Mouse (Mus musculus) urinary bladder, postnatal 14 days (tissue): ENCODE results near the gene Dazap1.
"Not testable (repeated sequence)": the region's sequence is repeated elsewhere in the genome, so short reads cannot be mapped to it uniquely, and the experiment has no call there.

Experiments used
- DNase-seq: peaks from one replicate; pipeline ENCODE4 v3.0.0; 2021; ENCODE audit warnings: low spot score

Dazap1 gene

DNA sequence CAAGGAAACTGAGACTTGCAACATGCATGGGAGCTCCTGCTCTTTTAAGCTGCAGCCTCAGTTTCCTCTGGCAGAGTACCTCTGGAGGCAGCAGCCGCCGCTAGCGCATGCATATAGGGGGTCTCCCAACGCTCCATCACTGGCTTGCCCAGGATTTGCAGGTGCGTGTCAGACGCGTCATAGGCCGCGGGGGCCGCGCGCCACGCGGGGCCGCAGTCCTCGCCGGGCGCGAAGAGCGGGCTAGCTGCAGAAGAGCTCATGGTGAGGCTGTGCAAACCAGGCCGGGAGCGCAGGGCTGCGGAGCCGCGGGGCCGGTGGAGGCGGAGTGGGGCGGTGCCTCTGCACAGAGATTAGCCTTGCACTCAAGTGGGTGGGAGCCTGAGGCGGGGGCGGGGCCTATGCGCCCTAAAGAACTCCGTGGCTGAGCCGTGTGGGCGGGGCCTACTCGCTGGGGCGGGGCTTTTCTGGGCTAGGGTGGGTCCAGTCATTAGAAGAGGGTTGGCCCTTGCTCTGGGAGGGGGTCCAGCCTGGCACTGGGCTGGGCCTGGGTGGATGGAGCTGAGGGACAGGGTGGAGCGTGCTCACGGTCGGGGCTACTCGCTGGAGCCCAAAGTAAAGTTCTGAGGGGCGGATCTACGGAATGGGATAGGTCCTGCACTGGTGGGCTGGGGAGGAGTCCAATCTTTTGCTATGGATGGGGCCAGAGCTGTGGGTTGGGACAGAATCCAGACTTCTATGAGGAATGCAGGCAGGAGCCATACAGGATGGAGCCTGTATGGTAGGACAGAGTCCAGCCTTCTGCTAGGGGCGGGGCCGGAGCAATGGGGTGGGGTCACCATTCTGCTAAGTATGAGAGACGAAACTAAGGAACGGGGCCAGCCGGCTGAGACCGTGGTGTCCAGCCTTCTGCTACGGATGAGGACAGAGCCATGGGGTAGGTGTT lies at the start of gene Dazap1, which contains the start of gene Gamt:
TSS of gene Dazap1 (plus strand) at position 845 of the 943 bp plus-strand sequence.
TSS of gene Gamt (minus strand) at position 371 of the 943 bp plus-strand sequence.
- peak; percentile 99 for DNase-seq

DNA sequence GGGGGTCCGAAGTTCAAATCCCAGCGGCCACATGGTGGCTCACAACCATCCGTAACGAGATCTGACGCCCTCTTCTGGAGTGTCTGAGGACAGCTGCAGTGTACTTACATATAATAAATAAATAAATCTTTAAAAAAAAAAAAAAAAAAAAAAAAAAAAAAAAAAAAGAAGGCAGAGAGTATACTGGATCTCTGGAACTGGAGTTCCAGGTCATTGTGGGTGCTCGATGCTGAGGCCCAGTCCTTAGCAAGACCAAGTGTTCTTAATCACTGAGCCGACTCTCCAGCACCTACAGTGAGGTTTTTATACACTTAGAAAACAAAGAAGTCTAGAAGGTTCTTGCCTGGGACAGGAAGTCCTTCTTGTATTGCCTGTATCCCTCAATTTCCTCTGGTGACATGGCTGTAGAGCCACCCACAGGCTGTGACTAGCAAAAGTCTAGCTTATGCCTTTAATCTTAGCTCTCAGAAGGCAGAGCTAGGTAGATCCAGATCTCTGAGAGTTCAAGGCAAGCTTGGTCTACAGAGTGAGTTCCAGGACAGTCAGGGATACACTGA lies 49.7 kb upstream of the Dazap1 start:
- not testable (repeated sequence) for DNase-seq

DNA sequence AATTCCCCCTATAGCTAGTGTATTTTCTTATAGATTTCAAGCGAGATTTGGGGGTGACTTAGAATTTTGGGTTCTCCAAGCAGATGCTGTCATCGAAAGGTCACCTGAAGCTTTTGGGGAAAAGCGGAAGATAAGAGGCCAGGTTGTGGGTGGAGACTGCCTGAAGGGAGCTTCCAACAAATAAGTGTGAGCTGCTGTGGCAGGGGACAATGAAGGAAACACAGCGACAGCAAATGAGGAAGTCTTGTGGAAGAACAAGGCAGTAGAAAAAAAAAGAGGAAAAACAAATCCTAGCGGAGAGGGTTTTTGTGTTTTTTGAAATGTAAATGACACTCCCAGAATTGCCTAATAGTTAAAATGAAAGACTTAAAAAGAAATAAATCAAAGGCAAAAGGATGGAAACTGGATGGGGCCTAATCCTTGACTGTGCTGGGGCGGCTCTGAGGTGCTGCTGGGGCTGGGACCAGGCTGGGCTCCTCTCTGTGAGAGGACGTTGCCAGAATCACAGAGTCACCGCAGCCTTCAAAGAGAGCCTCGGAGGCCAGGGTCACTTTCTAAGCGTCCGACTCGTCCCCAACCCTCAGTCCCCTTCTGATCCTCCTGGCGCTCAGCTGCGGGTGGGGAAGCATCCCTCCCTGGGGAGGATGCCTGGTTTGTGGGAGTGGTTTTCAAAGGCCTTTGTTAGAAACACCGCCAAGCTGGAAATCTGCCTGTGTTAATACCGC lies 46.1 kb upstream of the Dazap1 start:
- DNase-seq = no peak

DNA sequence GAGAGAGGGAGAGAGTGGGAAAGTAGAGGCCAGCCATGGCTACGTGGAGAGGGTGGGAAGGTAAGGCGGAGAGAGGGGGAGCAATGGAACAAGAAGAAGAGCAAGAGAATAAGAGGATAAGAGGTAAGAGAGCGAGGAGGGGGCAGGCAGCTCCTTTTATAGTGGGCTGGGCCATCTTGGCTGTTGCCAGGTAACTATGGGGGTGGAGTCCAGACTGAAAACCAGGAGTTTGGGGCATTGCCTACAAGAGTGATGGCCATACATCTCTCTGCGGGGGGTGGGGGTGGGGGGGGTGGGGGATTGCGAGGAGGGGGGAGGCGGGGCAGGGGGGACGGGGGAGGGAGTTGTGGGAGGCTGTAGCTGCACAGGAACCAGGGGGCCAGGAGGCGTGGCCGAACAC lies 40.6 kb upstream of the Dazap1 start:
- no peak for DNase-seq

DNA sequence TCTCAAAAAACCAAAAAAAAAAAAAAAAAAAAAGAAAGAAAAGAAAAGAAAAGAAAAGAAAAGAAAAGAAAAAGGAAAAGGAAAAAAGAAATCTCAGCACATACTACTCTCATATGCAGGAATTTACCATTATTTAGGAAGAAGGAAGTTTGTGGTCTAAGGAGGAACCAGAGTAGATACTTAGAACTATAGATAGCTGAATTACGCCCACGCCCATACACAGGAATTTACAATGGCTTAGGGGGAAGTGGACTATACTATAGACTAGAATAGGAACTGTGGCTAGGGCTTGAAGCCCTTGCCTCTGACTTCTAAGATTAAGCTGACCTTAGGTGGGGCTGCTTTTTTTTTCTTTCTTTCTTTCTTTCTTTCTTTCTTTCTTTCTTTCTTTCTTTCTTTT lies 38.1 kb upstream of the Dazap1 start:
- DNase-seq = not testable (repeated sequence)

DNA sequence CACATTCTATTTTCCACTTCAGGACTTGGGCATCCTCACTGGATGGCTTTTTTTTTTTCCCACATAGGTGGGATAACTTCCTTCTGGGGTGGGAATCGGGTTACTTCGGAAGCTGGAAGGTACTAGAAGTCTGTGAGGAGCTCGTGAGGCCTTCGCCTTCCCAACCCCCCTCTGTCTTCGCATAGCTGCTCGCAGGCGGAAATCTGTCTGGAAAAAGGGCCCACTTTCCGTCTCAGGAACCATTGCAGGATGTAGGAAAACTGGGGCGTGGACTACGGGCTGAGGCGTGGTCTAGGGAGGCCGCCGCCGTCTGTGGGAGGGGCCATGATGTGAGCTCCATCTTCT lies 35.2 kb upstream of the Dazap1 start:
- no peak for DNase-seq

DNA sequence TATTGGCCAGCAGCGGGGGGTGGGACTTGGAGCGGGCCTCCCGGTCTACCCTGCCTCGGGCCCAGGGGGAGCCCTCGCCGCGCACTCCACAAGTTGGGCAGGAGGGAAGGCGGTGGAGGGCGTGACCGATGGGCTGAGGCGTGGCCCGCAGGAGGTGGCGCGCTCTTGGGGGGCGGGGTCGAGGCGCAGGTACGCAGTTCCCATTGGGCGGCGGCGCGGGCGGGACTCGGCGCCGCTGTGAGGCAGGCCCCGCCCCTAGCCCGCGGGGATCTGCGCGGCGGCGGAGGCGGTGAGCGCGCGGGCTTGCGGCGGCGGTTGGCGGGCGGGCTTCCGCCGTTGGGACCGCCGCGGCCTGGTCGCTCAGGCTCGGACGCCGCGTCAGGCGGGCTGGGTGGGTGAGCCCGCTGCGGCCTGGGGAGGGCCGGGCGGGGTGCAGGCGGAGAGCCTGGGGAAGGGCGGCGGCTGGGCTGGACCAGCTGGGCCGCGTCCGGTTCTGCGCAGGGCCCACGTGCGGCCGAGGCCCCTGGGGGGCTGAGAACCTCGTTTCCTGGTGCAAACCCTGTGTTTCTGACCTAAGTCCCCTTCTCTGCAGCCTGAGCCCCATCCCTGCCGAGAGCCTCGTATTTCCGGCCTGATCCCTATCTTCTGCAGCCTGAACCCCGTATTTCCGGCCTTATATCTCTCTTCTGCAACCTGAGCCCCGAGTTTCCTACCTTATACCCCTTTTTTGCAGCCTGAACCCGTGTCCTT lies 34.7 kb upstream of the Dazap1 start, which contains the start of gene Mum1:
TSS of gene Mum1 (plus strand) at position 19 of the 750 bp plus-strand sequence.
- DNase-seq = peak; percentile 99

DNA sequence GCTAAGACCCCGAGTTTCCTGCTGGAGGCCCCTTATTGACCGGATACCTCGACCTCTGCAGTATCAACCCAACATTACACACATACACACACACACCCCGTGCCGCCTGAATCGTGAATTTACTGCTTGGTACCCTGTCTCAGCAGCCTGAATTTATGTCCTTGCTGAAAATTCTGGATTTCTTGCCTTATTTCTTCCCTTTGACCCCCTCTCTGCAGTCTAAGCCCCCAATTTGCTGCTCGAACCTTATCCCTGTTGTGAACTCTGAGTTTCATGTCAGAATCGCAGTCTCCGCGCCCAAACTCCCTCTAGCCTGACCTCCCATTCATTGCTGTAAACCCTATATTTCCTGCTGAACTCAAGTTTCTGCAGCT lies 34.1 kb upstream of the Dazap1 start:
- no peak for DNase-seq

DNA sequence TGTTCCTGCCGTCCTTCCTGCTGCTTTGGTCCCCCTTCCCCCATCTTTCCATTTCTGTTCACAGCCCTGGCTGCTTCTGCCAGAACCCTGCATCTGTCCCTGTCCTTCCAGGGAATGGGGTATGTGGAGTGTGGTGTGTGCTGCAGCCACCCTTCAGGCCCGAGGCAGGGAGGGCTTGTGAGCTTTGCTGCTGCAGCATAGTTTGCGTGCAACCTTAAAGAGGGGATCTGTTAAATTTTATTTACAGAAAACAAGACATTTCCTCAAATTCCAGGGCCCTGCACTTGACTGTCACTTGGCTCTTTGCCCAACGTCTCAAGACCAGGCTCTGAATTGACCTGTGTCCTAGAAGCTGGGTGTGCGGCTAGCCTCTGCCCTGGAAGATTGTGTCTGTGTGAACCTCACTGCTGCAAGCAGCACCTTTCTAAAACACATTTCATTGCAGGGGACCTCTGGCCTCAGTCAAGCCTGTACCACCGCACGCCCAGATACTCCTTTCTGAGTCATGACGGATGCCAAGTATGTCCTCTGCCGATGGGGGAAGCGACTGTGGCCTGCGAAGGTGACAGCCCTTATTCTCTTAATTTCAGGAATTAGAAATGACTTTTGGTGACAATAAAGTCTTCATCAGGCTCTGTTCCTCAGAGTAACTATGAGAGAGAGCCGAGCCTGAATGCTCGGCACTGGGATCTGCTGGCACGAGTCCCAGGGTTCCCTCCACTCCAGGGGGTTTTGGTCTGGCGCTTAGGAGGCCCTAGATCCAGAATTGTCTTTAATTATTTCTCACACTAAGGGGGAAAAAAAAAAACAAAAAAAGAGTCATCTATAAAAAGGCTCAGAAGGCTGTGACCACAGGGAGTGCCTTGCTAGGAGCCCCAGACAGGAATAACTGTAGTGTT lies 33.2 kb upstream of the Dazap1 start:
- DNase-seq = no peak

DNA sequence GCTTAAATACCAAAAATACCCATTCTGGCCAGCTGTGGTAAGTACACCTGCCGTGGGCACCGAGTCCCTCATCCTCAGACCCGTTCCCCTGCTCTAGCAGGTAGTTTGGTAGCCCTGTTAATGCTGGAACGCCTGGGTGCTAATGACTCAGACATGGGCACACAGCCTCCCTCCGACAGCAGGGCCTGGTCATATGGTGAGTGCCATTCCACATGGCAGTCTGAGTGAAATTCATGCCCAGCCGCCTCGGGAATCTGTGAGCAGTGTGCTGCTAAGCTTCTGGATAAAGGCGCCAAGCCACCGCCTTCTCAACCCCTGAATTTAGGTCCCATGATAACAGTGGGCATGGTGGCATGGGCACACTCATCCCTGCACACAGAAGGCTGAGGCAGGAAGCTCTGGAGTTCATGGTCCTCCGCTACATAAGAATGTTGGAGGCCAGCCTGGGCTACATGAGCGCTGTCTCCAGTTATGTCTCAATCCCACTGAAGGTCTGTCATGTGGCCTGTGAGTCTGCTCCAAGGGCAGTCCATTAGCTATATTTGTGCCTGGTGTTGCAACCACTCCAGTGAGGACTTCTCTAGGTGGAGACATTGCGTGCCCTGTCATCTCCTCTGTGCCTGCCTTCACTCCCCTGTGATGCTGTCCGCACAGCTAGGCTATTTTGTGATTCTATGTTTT lies 25.0 kb upstream of the Dazap1 start:
- DNase-seq = no peak

DNA sequence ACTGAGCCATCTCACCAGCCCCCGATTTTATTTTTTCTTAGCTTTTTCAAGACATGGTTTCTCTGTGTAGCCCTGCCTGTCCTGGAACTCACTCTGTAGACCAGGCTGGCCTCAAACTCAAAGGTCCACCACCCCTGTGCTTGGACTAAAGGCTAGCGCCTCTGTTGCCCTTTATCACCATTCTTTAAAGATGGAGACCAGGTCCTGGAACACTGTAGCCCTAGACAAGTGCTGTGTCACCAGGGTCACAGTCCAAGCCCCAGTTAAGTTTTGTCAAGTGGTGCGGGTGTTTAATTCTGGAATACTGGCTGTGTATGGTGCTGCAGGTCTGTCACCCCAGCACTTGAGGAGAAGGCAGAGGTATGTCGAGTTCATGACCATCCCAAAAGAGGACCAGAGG lies 24.3 kb upstream of the Dazap1 start:
- DNase-seq = no peak

DNA sequence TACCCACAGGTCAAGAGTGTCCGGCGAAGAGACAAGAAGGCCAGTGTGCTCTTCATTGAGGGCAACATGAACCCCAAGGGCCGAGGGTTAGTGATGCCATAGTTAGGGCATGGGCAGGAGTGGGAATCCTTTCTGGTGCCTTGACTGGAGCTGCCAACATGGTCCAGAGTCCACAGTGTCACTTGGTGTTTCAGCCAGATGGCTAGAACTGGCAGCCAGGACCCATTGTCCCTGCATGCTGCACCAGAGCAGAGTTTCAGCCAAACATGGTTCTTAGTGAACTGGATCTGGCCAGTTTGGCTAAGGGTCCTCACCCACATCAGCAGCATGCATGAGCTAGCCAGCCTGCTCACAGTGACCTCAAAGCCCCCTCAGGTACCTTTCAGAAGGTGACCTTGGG lies 23.0 kb upstream of the Dazap1 start:
- DNase-seq = no peak

DNA sequence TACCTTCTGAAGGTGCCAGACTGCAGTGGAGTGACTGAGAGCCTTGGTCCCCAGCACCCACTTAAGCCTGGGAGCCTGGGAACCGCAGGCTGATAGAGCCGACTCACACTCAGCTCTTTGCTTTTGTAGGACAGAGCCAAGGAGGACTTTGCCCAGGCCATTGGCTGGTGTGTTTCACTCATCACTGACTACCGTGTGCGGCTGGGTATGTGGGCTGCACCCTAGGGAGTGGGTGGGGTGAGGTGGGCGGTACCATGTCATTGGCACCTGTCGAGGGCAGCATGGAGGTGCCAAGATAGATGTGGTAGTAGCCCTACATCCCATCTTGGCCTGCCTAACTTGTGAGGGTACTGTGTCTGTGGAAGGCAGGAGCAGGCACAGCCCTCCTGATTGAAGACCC lies 21.5 kb upstream of the Dazap1 start:
- DNase-seq = no peak

DNA sequence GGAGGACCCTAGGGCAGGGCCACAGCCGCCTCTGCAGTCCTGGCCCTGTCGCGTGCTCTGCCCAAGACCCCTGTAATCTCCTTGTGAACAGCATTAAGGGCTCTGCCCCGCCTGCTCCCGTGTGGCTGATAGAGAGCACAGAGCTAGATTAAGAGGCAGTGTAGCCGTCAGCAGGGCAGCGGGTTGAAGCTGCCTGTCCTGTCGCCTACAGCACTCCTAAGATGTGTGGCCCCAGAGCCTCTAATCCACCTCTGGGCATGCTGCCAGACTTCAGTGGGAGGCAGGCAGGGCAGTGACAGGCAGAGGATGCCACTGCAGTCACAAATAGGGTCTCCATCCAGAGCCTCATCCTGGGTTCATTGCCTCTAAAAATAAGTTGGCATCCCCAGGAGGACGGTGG lies 19.2 kb upstream of the Dazap1 start:
- DNase-seq = no peak

DNA sequence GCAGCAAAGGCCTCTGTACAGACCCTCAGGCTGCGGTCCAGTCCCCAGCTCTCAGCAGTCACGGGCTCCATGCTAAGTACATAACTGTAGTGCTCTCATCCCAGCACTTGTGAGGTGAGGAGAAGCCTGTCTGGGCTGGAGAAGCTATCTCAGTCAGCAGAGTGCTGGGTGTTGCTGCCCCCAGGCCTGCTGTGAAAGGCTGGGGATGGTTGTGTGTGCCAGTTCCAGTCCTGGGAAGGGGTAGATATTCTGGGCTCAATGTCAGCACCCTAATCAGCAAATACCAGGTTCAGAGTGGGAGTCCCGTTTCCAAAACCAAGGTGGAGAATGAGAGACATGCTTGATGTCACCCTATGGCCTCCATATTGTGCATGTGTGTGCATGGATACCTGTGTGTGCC lies 18.7 kb upstream of the Dazap1 start:
- DNase-seq = no peak

DNA sequence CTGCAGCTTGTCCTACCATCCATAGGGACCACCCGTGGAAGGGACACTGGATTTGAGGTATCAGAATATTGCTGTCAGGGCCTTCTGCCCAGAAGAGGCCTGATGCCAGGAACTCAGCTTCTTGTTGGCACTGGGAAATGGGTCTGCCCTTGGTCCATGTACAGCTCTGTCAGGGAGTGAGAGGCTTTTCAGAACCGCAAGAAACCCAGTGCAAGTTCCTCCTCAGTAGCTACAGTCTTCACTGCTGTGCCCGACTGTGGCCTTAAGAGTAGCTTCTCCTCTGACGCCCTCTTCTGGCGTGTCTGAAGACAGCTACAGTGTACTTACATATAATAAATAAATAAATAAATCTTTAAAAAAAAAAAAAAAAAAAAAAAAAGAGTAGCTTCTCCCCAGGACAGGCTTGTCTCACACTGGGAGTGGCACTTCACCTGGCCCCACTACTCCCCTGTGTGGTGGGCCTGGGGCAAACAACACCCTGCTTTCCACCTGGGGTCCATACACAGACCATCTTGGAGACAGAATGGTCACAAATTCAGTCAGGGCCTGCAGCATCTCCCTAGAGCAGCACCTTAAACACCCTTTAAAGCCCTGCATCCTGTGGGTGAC lies 16.4 kb upstream of the Dazap1 start:
- DNase-seq = no peak

DNA sequence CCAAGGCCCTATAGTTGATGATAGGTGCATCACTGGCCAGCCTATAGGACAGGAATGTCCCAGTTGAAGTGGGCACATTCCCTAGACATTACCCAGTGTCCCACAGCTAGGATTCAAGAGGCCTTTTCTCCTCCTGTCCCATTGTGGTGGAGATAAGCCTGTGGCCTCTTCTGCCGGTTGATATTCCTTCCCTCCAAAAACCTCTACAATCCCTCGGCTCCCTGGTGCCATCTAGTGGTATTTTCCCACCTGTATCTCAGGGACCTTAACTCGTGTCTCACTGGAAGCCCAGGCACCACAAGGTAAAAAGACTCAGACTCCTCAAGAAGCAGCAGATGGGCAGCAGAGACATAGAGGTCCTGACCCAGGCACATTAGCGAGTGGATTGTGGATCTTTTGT lies 15.7 kb upstream of the Dazap1 start:
- DNase-seq = peak; percentile 86

DNA sequence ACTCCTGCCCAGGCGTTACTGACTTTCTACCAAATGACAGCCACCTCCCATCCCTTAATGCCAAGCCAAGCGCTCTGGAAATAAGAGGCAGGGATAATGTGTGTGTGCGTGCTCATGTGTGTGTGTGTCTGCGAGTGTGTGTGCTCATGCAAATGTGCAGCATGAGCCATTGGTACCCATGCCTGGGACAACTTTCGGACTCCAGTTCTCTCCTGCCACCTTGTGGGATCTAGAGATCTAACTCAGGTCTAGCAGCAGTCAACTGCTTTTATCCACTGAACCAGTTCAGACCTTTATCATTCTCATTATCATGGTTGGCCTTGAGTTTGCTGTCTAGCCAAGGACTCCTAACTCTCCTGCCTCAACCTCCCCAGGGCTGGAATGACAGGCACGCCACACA lies 13.4 kb upstream of the Dazap1 start:
- DNase-seq = no peak

DNA sequence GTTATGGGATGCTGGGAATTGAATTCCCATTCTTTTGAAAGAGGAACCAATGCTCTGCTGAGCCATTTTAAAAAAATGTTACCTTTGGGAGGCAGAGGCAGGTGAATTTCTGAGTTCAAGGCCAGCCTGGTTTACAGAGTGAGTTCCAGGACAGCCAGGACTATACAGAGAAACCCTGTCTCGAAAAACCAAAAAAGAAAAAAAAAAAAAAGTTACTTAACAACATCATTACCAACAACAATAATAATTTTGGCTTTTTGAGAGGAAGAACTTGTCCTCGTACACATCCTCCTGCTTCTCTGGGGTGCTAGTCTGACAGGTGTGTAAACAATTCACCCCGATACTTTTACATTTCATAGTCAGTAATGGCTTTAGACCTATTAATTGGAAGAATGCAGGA lies 12.8 kb upstream of the Dazap1 start:
- not testable (repeated sequence) for DNase-seq

DNA sequence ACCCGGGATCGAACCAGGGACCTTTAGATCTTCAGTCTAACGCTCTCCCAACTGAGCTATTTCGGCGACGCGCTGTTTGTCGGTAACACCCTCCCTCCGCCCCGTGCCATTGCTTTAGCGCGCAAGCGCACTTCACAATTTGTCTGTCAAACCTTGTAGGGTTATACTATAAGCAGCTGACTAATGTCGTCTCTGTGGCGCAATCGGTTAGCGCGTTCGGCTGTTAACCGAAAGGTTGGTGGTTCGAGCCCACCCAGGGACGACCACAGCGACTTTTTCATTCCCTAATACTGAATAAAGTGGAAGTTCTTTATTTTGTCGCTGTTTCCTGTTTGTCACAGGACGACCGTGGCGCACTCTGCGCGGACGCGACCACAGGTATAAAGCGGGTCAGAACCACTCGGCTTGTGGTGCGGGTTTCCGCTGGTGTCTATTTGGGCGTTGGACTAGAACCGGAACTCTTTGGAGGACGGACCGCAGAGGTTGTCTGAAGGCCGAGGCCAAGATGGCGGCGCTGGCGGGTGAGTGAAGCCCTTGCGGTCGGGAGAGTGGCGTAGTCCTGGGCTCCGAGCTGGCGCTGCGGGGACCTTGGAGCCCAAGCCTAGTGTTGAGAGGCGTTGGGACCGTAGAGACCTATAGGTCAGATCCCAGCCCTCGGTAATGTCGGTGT lies 12.2 kb upstream of the Dazap1 start, which contains the start of gene Ndufs7:
TSS of gene Ndufs7 (plus strand) at position 151 of the 670 bp plus-strand sequence.
- DNase-seq = peak; percentile 93
